Mouse (Mus musculus) stomach, embryonic 16.5 days (tissue): ENCODE data around the gene Dgki. TPM values are rescaled to one million over a fixed set of nuclear protein-coding genes. Genes with fewer than 3 reads are reported as not detected.
"Not testable (repeated sequence)": the region's sequence is repeated elsewhere in the genome, so short reads cannot be mapped to it uniquely, and the experiment has no call there.

Source experiments
- ATAC-seq: fragments of 200-750 bp; cut with Nextera tagmentation; 2 replicates; pipeline ENCODE4 v1.8.0; 2017; ENCODE audit warnings: moderate number of reproducible peaks, moderate TSS enrichment; ENCODE audit not compliant: insufficient read depth, low FRiP score
- H3K27ac ChIP-seq: fragments of 300-500 bp; sonication (generic); 2 replicates; pipeline ENCODE4 v1.5.1; 2014; ENCODE audit warnings: low read length
- H3K27me3 ChIP-seq: fragments of 300-500 bp; sonication (generic); 2 replicates; pipeline ENCODE4 v1.6.1; 2014; ENCODE audit warnings: low read length, control low read depth, mixed read lengths; ENCODE audit not compliant: control insufficient read depth, insufficient read depth
- H3K36me3 ChIP-seq: fragments of 300-500 bp; sonication (generic); 2 replicates; pipeline ENCODE4 v1.6.1; 2014; ENCODE audit warnings: low read length; ENCODE audit not compliant: control insufficient read depth, insufficient read depth
- H3K4me1 ChIP-seq: fragments of 300-500 bp; sonication (generic); 2 replicates; pipeline ENCODE4 v1.6.1; 2014; ENCODE audit warnings: low read length, control low read depth, mixed read lengths; ENCODE audit not compliant: control insufficient read depth, insufficient read depth
- H3K4me2 ChIP-seq: fragments of 300-500 bp; sonication (generic); 2 replicates; pipeline ENCODE4 v1.6.1; 2014; ENCODE audit warnings: low read depth, low read length, mixed read lengths
- H3K4me3 ChIP-seq: fragments of 300-500 bp; sonication (generic); replicated peaks from 2 replicates; pipeline ENCODE4 v1.5.1; 2014; ENCODE audit warnings: mild to moderate bottlenecking, low read length
- H3K9ac ChIP-seq: fragments of 300-500 bp; sonication (generic); 2 replicates; pipeline ENCODE4 v1.6.1; 2014; ENCODE audit warnings: low read length
- H3K9me3 ChIP-seq: fragments of 300-500 bp; sonication (generic); replicated peaks from 2 replicates; pipeline ENCODE4 v1.6.1; 2016; ENCODE audit warnings: low read length, control low read depth; ENCODE audit not compliant: control insufficient read depth
- WGBS: fragments of 180-500 bp; shearing (Covaris S2); extraction: QIAGEN DNeasy Blood & Tissue Kit; methylation state at CpG from one replicate; pipeline ENCODE4 v1.1.7; 2014; 5-methylcytosine and 5-hydroxymethylcytosine counted together
- polyA plus RNA-seq: library from polyadenylated mRNA; unstranded; fragments of >200 nt; fragmentation: Nextera tagmentation; extraction: Ambion mirVana; gene quantifications from 2 replicates; pipeline ENCODE4 v1.2.1, GENCODE M21; 2015

Dgki gene
- polyA plus RNA-seq, 1 experiment from 2014 or later, result 0.94 TPM

DNA sequence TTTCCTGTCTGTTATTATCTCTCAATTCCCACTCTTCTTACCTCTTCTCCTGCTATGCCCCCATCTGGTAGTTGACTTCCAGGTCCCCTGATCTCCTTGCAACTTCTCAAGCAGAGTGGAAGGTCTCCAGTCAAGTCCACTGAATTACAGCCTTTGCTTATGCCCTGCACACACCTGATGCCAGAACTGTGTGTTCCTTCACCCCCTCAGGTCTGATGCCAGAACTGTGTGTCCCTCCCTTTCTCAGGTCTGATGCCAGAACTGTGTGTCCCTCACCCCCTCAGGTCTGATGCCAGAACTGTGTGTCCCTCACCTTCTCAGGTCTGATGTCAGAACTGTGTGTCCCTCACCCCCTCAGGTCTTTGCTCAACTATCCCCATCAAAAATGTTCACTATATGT lies 161.2 kb downstream of the Dgki start:
- H3K9me3 ChIP-seq, result no peaks in the 10 kb centered on the region
- peaks cover 10% of the 10 kb centered on the region for H3K4me1 ChIP-seq
- no peak overlapping the region for H3K9ac ChIP-seq
- no peak for ATAC-seq
- H3K36me3 ChIP-seq, result no peaks in the 10 kb centered on the region
- H3K27ac ChIP-seq, result no peak overlapping the region
- no peak overlapping the region for H3K4me2 ChIP-seq
- H3K4me3 ChIP-seq, result no peak overlapping the region
- no peaks in the 10 kb centered on the region for H3K27me3 ChIP-seq

GRCm38 (mm10) chr6:37131257-37131656 lies 168.7 kb downstream of the Dgki start:
- Histone ChIP-seq H3K27ac (no peak overlapping the region), H3K4me1 (no peaks in the 10 kb centered on the region), H3K9me3 (no peaks in the 10 kb centered on the region), H3K4me2 (no peak overlapping the region), H3K4me3 (no peak overlapping the region), H3K36me3 (no peaks in the 10 kb centered on the region), H3K9ac (no peak overlapping the region), H3K27me3 (no peaks in the 10 kb centered on the region)
- ATAC-seq, result no peak
- 79% methylated on average over 4 of the region's 4 CpGs for WGBS

GRCm38 (mm10) chr6:37120417-37121154 lies 179.4 kb downstream of the Dgki start:
- ATAC-seq, result no peak
- Histone ChIP-seq H3K27me3 (no peaks in the 10 kb centered on the region), H3K36me3 (no peaks in the 10 kb centered on the region), H3K9me3 (no peaks in the 10 kb centered on the region), H3K27ac (no peak overlapping the region), H3K4me1 (no peaks in the 10 kb centered on the region), H3K4me3 (no peak overlapping the region), H3K9ac (no peak overlapping the region), H3K4me2 (no peak overlapping the region)
- WGBS, result 86% methylated on average over 19 of the region's 19 CpGs

- 79% methylated on average over 3 of the region's 3 CpGs for WGBS
- ATAC-seq, result no peak
- Histone ChIP-seq H3K27me3 (no peaks in the 10 kb centered on the region), H3K4me2 (no peak overlapping the region), H3K36me3 (no peaks in the 10 kb centered on the region), H3K4me3 (no peak overlapping the region), H3K9ac (no peak overlapping the region), H3K4me1 (no peaks in the 10 kb centered on the region), H3K9me3 (no peaks in the 10 kb centered on the region), H3K27ac (no peak overlapping the region)
Observed at GRCm38 (mm10) chr6:37119205-37119604, 180.8 kb downstream of the Dgki start.

GRCm38 (mm10) chr6:37113048-37113447 lies 186.9 kb downstream of the Dgki start:
- Histone ChIP-seq H3K4me2 (no peak overlapping the region), H3K36me3 (no peaks in the 10 kb centered on the region), H3K4me1 (no peaks in the 10 kb centered on the region), H3K27me3 (no peaks in the 10 kb centered on the region), H3K27ac (no peak overlapping the region), H3K4me3 (no peak overlapping the region), H3K9ac (no peak overlapping the region), H3K9me3 (no peaks in the 10 kb centered on the region)
- no peak for ATAC-seq
- 86% methylated on average over 4 of the region's 4 CpGs for WGBS

GRCm38 (mm10) chr6:37106236-37106635 lies 193.7 kb downstream of the Dgki start:
- 88% methylated on average over 6 of the region's 6 CpGs for WGBS

DNA sequence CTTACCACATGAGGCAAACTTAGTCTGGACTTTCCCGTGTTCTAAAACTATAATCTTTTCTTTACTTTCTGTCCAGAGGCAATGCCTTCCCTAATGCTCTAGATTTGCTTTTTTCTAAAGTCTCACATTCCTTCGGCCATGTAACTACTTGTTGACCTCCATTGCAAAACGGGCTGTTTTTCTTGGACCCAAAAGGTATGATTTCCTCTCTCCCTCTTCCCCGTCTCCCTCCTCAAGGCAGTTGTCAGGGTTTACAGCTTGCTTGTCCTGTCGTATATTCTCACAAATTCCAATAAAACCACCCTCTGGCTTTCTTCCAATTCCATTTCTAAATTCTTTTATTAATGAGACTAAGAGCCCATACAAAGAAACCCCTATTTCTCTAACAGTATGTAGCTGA lies 199.6 kb downstream of the Dgki start:
- Histone ChIP-seq H3K27me3 (no peaks in the 10 kb centered on the region), H3K9me3 (no peaks in the 10 kb centered on the region), H3K9ac (no peak overlapping the region), H3K4me1 (no peaks in the 10 kb centered on the region), H3K4me3 (no peak overlapping the region), H3K36me3 (no peaks in the 10 kb centered on the region), H3K4me2 (no peak overlapping the region), H3K27ac (no peak overlapping the region)
- WGBS, result 59% methylated on average over 5 of the region's 5 CpGs
- no peak for ATAC-seq

More at GRCm38 (mm10) chr6:37106236-37106635, 193.7 kb downstream of the Dgki start:
- not testable (repeated sequence) for H3K27ac ChIP-seq, H3K4me3 ChIP-seq, H3K9me3 ChIP-seq, H3K27me3 ChIP-seq, H3K4me1 ChIP-seq, H3K9ac ChIP-seq, ATAC-seq, H3K36me3 ChIP-seq, H3K4me2 ChIP-seq

- no peak overlapping the region for H3K27ac ChIP-seq
- no peaks in the 10 kb centered on the region for H3K27me3 ChIP-seq
- H3K4me1 ChIP-seq, result no peaks in the 10 kb centered on the region
- peak; percentile 80 for ATAC-seq
- H3K36me3 ChIP-seq, result no peaks in the 10 kb centered on the region
- H3K9ac ChIP-seq, result no peak overlapping the region
- no peak overlapping the region for H3K4me3 ChIP-seq
- H3K4me2 ChIP-seq, result peak overlapping the region; percentile 46; the same call in 1 of the 2 replicates
- WGBS, result 40% methylated on average over 18 of the region's 18 CpGs
- no peaks in the 10 kb centered on the region for H3K9me3 ChIP-seq
Observed at GRCm38 (mm10) chr6:37097356-37098155, 202.4 kb downstream of the Dgki start.

DNA sequence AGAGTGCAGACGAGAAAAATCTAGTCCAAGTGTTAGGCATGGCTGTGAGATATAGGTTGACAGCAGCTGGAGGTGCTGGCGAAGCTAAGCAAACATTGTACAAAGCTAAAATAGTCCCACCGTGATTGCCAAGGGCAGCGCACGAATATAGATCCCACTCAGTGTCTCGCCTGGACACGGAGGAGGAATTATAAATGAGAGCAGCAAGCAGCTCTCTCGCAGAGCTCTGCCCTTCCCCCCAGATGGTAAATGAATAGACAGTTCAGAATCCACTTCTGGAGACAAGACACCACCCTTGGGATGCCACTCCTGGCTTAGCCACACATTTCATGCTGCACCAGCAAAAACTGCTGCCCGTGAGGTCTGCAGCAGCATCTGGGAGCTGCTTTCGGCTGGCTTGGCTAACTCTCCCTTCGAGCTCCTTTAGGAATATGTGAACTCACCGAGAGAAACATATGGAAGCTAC lies 203.1 kb downstream of the Dgki start:
- WGBS, result 25% methylated on average over 12 of the region's 12 CpGs
- Histone ChIP-seq H3K27ac (0 out of 2 replicates have a peak overlapping the region, but pooled peaks have one; percentile 43), H3K4me3 (0 out of 2 replicates have a peak overlapping the region, but pooled peaks have one; percentile 9), H3K9ac (peak overlapping the region; percentile 31; the same call in 1 of the 2 replicates), H3K27me3 (no peaks in the 10 kb centered on the region), H3K36me3 (no peaks in the 10 kb centered on the region), H3K4me1 (no peaks in the 10 kb centered on the region), H3K9me3 (no peaks in the 10 kb centered on the region), H3K4me2 (peak overlapping the region; percentile 46)
- ATAC-seq, result no peak
